9 mouse cellular contexts compared by ENCODE assay signal in genomic region chr11:117425927-117426326, GRCm38 (mm10). TPM values are rescaled to one million over a fixed set of nuclear protein-coding genes. Genes with fewer than 3 reads are reported as not detected.
DNase-seq lines count a peak whose midpoint lies in the region; ATAC-seq and TF ChIP-seq lines count a peak whose summit lies in the region.
"Had no signal": no experiment of that assay in that cellular context is flagged by ENCODE, and none has a peak within 500 bp of the region (broad histone marks: within the 10 kb centered on the region; RNA-seq: fewer than 3 reads in every experiment).

No protein-coding gene starts in this region.

- no peak for TF ChIP-seq EP300 in lung, postnatal 0 days (IDR thresholded peaks at IDR 0.05)

- H3K4me2 ChIP-seq in lung, postnatal 0 days (replicated peaks; ENCODE audit: low read depth, low read length), result no peak overlapping the region
- no peak overlapping the region for H3K4me2 ChIP-seq in midbrain, postnatal 0 days (ENCODE audit: low read depth, low read length, poor library complexity, severe bottlenecking)
- H3K4me2 ChIP-seq: hindbrain, embryonic 15.5 days had no signal

- 27% methylated on average over 12 of the region's 12 CpGs for WGBS in lung, postnatal 0 days
- WGBS in midbrain, postnatal 0 days, result 38% methylated on average over 12 of the region's 12 CpGs

- no peaks in the 10 kb centered on the region for H3K27me3 ChIP-seq in lung, postnatal 0 days (replicated peaks; ENCODE audit: insufficient read depth, low read length)
- H3K27me3 ChIP-seq in midbrain, postnatal 0 days (ENCODE audit: insufficient read depth, low read length), result no peaks in the 10 kb centered on the region

- no peaks in the 10 kb centered on the region for H3K9me3 ChIP-seq in lung, postnatal 0 days (ENCODE audit: low read length)
- no peaks in the 10 kb centered on the region for H3K9me3 ChIP-seq in midbrain, postnatal 0 days (ENCODE audit: low read length)
- H3K9me3 ChIP-seq: hindbrain, embryonic 15.5 days had no signal

- H3K36me3 ChIP-seq in lung, postnatal 0 days (ENCODE audit: insufficient read depth, low read length), result no peaks in the 10 kb centered on the region
- no peaks in the 10 kb centered on the region for H3K36me3 ChIP-seq in midbrain, postnatal 0 days (ENCODE audit: insufficient read depth, low read length)
- H3K36me3 ChIP-seq: hindbrain, embryonic 15.5 days had no signal

- peak; percentile 52 for ATAC-seq in lung, postnatal 0 days
- ATAC-seq in midbrain, postnatal 0 days (ENCODE audit: low FRiP score), result peak; percentile 23; the same call in 1 of the 2 replicates

- TF ChIP-seq CTCF in lung, postnatal 0 days (IDR thresholded peaks at IDR 0.05), result no peak
- no peak for TF ChIP-seq CTCF in midbrain, postnatal 0 days (IDR thresholded peaks at IDR 0.05)

- no peaks in the 10 kb centered on the region for H3K4me1 ChIP-seq in lung, postnatal 0 days (ENCODE audit: insufficient read depth, low read depth, low read length)
- H3K4me1 ChIP-seq in midbrain, postnatal 0 days (ENCODE audit: insufficient read depth, low read length), result no peaks in the 10 kb centered on the region

- H3K27ac ChIP-seq in lung, postnatal 0 days (ENCODE audit: low read length), result no peak overlapping the region
- no peak overlapping the region for H3K27ac ChIP-seq in midbrain, postnatal 0 days (ENCODE audit: low read depth, low read length)
- H3K27ac ChIP-seq: hindbrain, embryonic 15.5 days had no signal

- H3K4me3 ChIP-seq in lung, postnatal 0 days (ENCODE audit: low read depth, low read length), result no peak overlapping the region
- H3K4me3 ChIP-seq in midbrain, postnatal 0 days (ENCODE audit: low read depth, low read length), result no peak overlapping the region
- H3K4me3 ChIP-seq: hindbrain, embryonic 15.5 days had no signal

- no peak overlapping the region for H3K9ac ChIP-seq in lung, postnatal 0 days (replicated peaks; ENCODE audit: low read depth)
- no peak overlapping the region for H3K9ac ChIP-seq in midbrain, postnatal 0 days (replicated peaks; ENCODE audit: low read length, poor library complexity, severe bottlenecking)
- H3K9ac ChIP-seq: hindbrain, embryonic 15.5 days had no signal

- peak; percentile 46 for DNase-seq in lung, postnatal 0 days (ENCODE audit: low spot score)
- no peak for DNase-seq in lung, adult 18-20 months
- DNase-seq in MEL-GATA-1-ER (ENCODE audit: extremely low read depth, low read depth), result peak; percentile 49
- peak; percentile 61 for DNase-seq in heart, adult 8-10 months (ENCODE audit: low spot score)
- no peak for DNase-seq in midbrain, postnatal 0 days (ENCODE audit: low spot score)
- DNase-seq in urinary bladder, postnatal 10 days (ENCODE audit: low spot score), result no peak
- DNase-seq in kidney, adult 8-10 months, result no peak

RNA-seq across cellular contexts. Expression of gene Gm11733, which starts 58.2 kb away (rescaled TPM):
- not detected in 2 replicates for polyA plus RNA-seq in lung, postnatal 0 days (2015; fragmentation: Nextera tagmentation; extraction: Ambion mirVana)
- under 1 TPM in 1 of 4 experiments, not detected in 3; 0.11 TPM for total RNA-seq in heart, adult 8-10 months (2022)
- 0.38 TPM in 1 of 2 replicates, not detected in the other for total RNA-seq in midbrain, postnatal 0 days (2014; rRNA removed)
- polyA plus RNA-seq in midbrain, postnatal 0 days (2015; fragmentation: Nextera tagmentation; extraction: Ambion mirVana), result 0.07 TPM in 1 of 2 replicates, not detected in the other
- total RNA-seq: left cerebral cortex, postnatal 25 days had no signal
- polyA plus RNA-seq: hindbrain, embryonic 15.5 days had no signal

Comparison
In these comparisons a context has a peak if more than half of its experiments do, and no peak if none do; other contexts are left out.
1. DNase-seq: peak in lung, postnatal 0 days (single experiment), MEL-GATA-1-ER (single experiment) and heart, adult 8-10 months (single experiment); none in lung, adult 18-20 months (0 of 2), midbrain, postnatal 0 days (single experiment), urinary bladder, postnatal 10 days (single experiment) and kidney, adult 8-10 months (0 of 2).